Mouse (Mus musculus) heart, adult 9 months (tissue): Measurements from ENCODE around the gene Crx.

Experiments
- DNase-seq, 2 experiments: peaks; one replicate each; pipeline ENCODE4 v3.0.0; 2022; ENCODE audit warnings: low spot score in 2 of 2

Gene Crx

GRCm38 (mm10) chr7:15859657-15860056 lies 20.1 kb downstream of the Crx start:
- no peak for DNase-seq

DNA sequence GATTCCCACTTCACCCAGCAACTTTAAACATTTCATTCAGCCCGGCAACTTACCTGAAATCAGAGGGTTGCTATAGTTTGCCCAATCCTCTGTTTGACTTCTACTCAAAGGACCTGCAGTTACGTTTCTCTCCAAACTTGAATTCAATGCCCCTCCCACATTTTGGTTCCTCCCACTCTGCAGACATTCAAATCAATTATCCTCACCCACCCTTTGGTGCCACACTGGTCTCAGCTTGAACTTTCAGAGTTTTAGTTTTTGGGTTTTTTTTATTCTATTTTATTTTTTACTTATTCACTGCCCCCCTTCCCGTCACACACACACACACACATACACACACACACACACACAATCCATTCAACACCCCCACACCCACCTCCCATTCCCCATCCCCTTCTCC lies 40.2 kb downstream of the Crx start, which contains the start of gene Obox6:
TSS of gene Obox6 (minus strand) at position 101 of the 400 bp plus-strand sequence.
- no peak for DNase-seq
